Mouse (Mus musculus) kidney, postnatal 0 days (tissue): ENCODE measurements around the gene St6gal1. TPM values are rescaled to one million over a fixed set of nuclear protein-coding genes. Genes with fewer than 3 reads are reported as not detected.
A peak's percentile ranks its signal among the peaks of the same experiment; 100 is the strongest.

Experiments used
- ATAC-seq: fragments of 200-750 bp; cut with Nextera tagmentation; replicated peaks from 2 replicates; pipeline ENCODE4 v1.8.0; 2017; ENCODE audit warnings: low read depth, moderate number of reproducible peaks, moderate TSS enrichment, moderate library complexity; ENCODE audit not compliant: low FRiP score
- DNase-seq: peaks from one replicate; pipeline ENCODE4 v3.0.0-alpha.2; 2016; ENCODE audit warnings: low spot score
- H3K27ac ChIP-seq: fragments of 300-500 bp; sonication (generic); 2 replicates; pipeline ENCODE4 v1.5.1; 2014; ENCODE audit warnings: mild to moderate bottlenecking
- H3K27me3 ChIP-seq: fragments of 300-500 bp; sonication (generic); 2 replicates; pipeline ENCODE4 v1.6.1; 2014; ENCODE audit warnings: low read length, mixed read lengths; ENCODE audit not compliant: insufficient read depth
- H3K36me3 ChIP-seq: fragments of 300-500 bp; sonication (generic); 2 replicates; pipeline ENCODE4 v1.6.1; 2014; ENCODE audit warnings: low read length, mixed read lengths; ENCODE audit not compliant: insufficient read depth
- H3K4me1 ChIP-seq: fragments of 300-500 bp; sonication (generic); replicated peaks from 2 replicates; pipeline ENCODE4 v1.6.1; 2014; ENCODE audit warnings: antibody characterized with exemption, low read length, mixed read lengths; ENCODE audit not compliant: insufficient read depth
- H3K4me2 ChIP-seq: fragments of 300-500 bp; sonication (generic); 2 replicates; pipeline ENCODE4 v1.6.1; 2014; ENCODE audit warnings: mild to moderate bottlenecking, low read length, moderate library complexity, mixed read lengths
- H3K4me3 ChIP-seq: fragments of 300-500 bp; sonication (generic); replicated peaks from 2 replicates; pipeline ENCODE4 v1.5.1; 2014; ENCODE audit warnings: low read depth, low read length
- H3K9ac ChIP-seq: fragments of 300-500 bp; sonication (generic); 2 replicates; pipeline ENCODE4 v1.6.1; 2014; ENCODE audit warnings: low read depth, low read length
- H3K9me3 ChIP-seq: fragments of 300-500 bp; sonication (generic); replicated peaks from 2 replicates; pipeline ENCODE4 v1.6.1; 2016; ENCODE audit warnings: low read length, inconsistent platforms, mixed read lengths
- CTCF ChIP-seq: IDR thresholded peaks from 2 replicates; pipeline ENCODE4 v1.5.1; 2016; ENCODE audit warnings: antibody characterized with exemption, low read depth, mild to moderate bottlenecking, moderate library complexity
- WGBS: fragments of 180-500 bp; shearing (Covaris S2); extraction: QIAGEN DNeasy Blood & Tissue Kit; methylation state at CpG from one replicate; pipeline ENCODE4 v1.1.7; 2014; 5-methylcytosine and 5-hydroxymethylcytosine counted together
- polyA plus RNA-seq: library from polyadenylated mRNA; unstranded; fragments of >200 nt; fragmentation: Nextera tagmentation; extraction: Ambion mirVana; gene quantifications from 2 replicates; pipeline ENCODE4 v1.2.1, GENCODE M21; 2015

St6gal1 gene
- polyA plus RNA-seq, 1 experiment from 2014 or later, result 28.6 TPM

GRCm38 (mm10) chr16:23232691-23233090 lies 8.2 kb downstream of the St6gal1 start:
- Histone ChIP-seq H3K27me3 (no peaks in the 10 kb centered on the region), H3K9ac (no peak overlapping the region), H3K27ac (no peak overlapping the region), H3K4me2 (no peak overlapping the region), H3K9me3 (no peaks in the 10 kb centered on the region), H3K4me3 (no peak overlapping the region), H3K36me3 (no peaks in the 10 kb centered on the region), H3K4me1 (peaks cover 25% of the 10 kb centered on the region)
- no peak for TF ChIP-seq CTCF
- DNase-seq (no peak), ATAC-seq (no peak)
- WGBS, result 42% methylated on average over 7 of the region's 7 CpGs

DNA sequence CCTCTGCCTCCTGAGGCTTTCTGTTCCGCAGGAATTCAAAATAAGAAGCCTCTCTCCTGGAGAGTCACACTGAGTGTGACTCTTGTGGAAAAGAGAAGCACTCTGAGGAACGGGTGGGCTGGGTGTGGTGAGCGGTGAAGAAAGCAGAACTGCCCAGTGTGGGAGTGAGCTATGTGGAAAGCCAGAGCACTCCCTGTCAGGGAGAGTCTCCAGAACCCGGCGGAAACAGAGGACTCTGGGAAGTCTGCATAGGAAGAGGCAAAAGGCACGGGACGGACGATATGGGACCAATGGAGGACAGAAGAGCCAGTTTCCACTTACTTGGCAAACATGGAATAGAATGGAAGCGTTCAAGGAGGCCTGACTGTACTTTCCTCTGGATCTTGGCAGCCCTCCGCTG lies 9.0 kb downstream of the St6gal1 start:
- H3K9ac ChIP-seq, result no peak overlapping the region
- 47% methylated on average over 10 of the region's 10 CpGs for WGBS
- H3K4me2 ChIP-seq, result peak overlapping the region; percentile 5; the same call in 1 of the 2 replicates
- no peaks in the 10 kb centered on the region for H3K36me3 ChIP-seq
- no peak for TF ChIP-seq CTCF
- peaks cover 27% of the 10 kb centered on the region for H3K4me1 ChIP-seq
- no peak for DNase-seq
- peak overlapping the region; percentile 64 for H3K27ac ChIP-seq
- no peaks in the 10 kb centered on the region for H3K27me3 ChIP-seq
- no peak for ATAC-seq
- no peak overlapping the region for H3K4me3 ChIP-seq
- H3K9me3 ChIP-seq, result no peaks in the 10 kb centered on the region

DNA sequence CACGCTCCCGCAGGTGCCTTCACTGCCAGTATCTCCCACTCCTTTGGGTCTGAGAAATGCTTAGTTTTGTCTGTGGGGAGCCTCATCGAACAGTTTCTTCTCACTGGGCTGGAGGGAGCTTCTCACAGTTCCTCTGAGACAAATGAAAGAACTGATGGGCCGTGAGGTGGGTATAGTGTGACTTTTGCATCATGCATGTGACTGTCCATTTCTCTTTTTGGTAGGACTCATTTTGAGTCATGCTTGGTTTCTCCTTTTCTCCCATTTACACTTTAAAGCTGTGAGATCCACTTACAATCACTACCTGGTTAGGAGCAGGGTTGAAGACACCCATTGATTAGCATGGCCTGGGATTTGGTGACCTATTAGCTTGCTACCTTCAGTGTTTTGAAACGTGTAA lies 10.0 kb downstream of the St6gal1 start:
- Histone ChIP-seq H3K9ac (no peak overlapping the region), H3K9me3 (no peaks in the 10 kb centered on the region), H3K36me3 (no peaks in the 10 kb centered on the region), H3K27ac (no peak overlapping the region), H3K4me2 (no peak overlapping the region), H3K4me3 (no peak overlapping the region), H3K27me3 (no peaks in the 10 kb centered on the region), H3K4me1 (peaks cover 28% of the 10 kb centered on the region)
- DNase-seq (no peak), ATAC-seq (no peak)
- TF ChIP-seq CTCF, result no peak
- WGBS, result 88% methylated on average over 5 of the region's 5 CpGs

- no peaks in the 10 kb centered on the region for H3K36me3 ChIP-seq
- H3K27ac ChIP-seq, result no peak overlapping the region
- ATAC-seq (no peak), DNase-seq (no peak)
- H3K4me3 ChIP-seq, result no peak overlapping the region
- H3K4me2 ChIP-seq, result no peak overlapping the region
- TF ChIP-seq CTCF, result no peak
- no peaks in the 10 kb centered on the region for H3K9me3 ChIP-seq
- H3K9ac ChIP-seq, result no peak overlapping the region
- peaks cover 35% of the 10 kb centered on the region for H3K4me1 ChIP-seq
- H3K27me3 ChIP-seq, result no peaks in the 10 kb centered on the region
- WGBS, result 53% methylated on average over 7 of the region's 7 CpGs
Measured at GRCm38 (mm10) chr16:23235173-23235694, 10.7 kb downstream of the St6gal1 start.

DNA sequence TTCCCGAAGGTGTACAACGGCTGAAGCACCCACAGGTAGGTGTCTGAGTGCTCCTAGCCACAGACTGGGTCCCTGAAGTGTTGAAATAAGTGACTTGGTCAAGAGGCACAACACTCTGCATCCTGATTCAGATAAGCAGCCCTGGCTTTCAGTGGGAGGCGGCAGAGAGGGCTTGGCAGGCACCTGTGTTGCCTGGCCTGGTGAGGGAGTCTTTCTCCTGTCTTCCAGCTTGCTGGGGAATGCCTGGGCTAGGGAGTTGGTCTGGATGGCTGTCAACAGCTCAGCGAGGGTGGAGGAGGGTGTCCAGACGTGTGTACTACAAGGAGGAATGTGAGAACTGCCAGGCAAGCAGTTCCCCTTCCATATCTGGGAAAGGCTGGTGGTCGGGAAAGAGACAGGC lies 15.0 kb downstream of the St6gal1 start:
- Histone ChIP-seq H3K4me3 (no peak overlapping the region), H3K4me2 (no peak overlapping the region), H3K9me3 (no peaks in the 10 kb centered on the region), H3K4me1 (peaks cover 27% of the 10 kb centered on the region), H3K9ac (no peak overlapping the region), H3K27me3 (no peaks in the 10 kb centered on the region), H3K27ac (peak overlapping the region; percentile 37; the same call in 1 of the 2 replicates), H3K36me3 (no peaks in the 10 kb centered on the region)
- DNase-seq, result no peak
- WGBS, result 61% methylated on average over 6 of the region's 6 CpGs
- 0 out of 2 replicates have a peak, but pooled peaks have one; percentile 10 for ATAC-seq
- TF ChIP-seq CTCF, result 0 out of 2 replicates have a peak, but pooled peaks have one; percentile 5

GRCm38 (mm10) chr16:23240049-23240949 lies 15.8 kb downstream of the St6gal1 start:
- 30% methylated on average over 13 of the region's 13 CpGs for WGBS
- ATAC-seq, result 0 out of 2 replicates have a peak, but pooled peaks have one; percentile 24
- Histone ChIP-seq H3K27ac (peak overlapping the region; percentile 37), H3K4me3 (no peak overlapping the region), H3K9ac (no peak overlapping the region), H3K36me3 (no peaks in the 10 kb centered on the region), H3K9me3 (no peaks in the 10 kb centered on the region), H3K27me3 (no peaks in the 10 kb centered on the region), H3K4me2 (no peak overlapping the region), H3K4me1 (peaks cover 27% of the 10 kb centered on the region)
- peak; percentile 35; the same call in 1 of the 2 replicates for TF ChIP-seq CTCF
- peak; percentile 89 for DNase-seq
